Mouse (Mus musculus) megakaryocyte, embryonic 14.5 days (primary cell): Measurements from ENCODE around the gene Sema3e. TPM values are rescaled to one million over a fixed set of nuclear protein-coding genes. Genes with fewer than 3 reads are reported as not detected.

Experiments used
- H3K27me3 ChIP-seq: replicated peaks from 2 replicates; pipeline ENCODE3; 2012; ENCODE audit warnings: inconsistent platforms
- H3K36me3 ChIP-seq: replicated peaks from 2 replicates; pipeline ENCODE3; 2012; ENCODE audit warnings: low read length, inconsistent platforms, mixed read lengths
- H3K4me1 ChIP-seq: 2 replicates; pipeline ENCODE4 v1.6.1; 2012; ENCODE audit warnings: inconsistent platforms
- H3K4me3 ChIP-seq: replicated peaks from 2 replicates; pipeline ENCODE3; 2012; ENCODE audit warnings: moderate library complexity, mild to moderate bottlenecking, inconsistent platforms
- H3K9me3 ChIP-seq: 2 replicates; pipeline ENCODE4 v1.6.1; 2012; ENCODE audit warnings: inconsistent platforms
- FLI1 ChIP-seq: IDR thresholded peaks from 2 replicates; pipeline ENCODE4 v1.6.1; 2012; ENCODE audit warnings: low read length, inconsistent platforms, mixed read lengths
- GATA1 ChIP-seq: IDR thresholded peaks from 3 replicates; pipeline ENCODE4 v1.6.1; 2012; ENCODE audit warnings: mixed read lengths, low read length, inconsistent platforms, borderline replicate concordance
- polyA plus RNA-seq: library from polyadenylated mRNA; stranded (reverse); fragments of >175 nt; gene quantifications from 2 replicates; pipeline ENCODE4 v1.2.3, GENCODE M21; 2012; ENCODE audit warnings: low replicate concordance; ENCODE audit not compliant: insufficient read depth

The Sema3e gene
- polyA plus RNA-seq, 1 experiment, result 0.04 TPM

DNA sequence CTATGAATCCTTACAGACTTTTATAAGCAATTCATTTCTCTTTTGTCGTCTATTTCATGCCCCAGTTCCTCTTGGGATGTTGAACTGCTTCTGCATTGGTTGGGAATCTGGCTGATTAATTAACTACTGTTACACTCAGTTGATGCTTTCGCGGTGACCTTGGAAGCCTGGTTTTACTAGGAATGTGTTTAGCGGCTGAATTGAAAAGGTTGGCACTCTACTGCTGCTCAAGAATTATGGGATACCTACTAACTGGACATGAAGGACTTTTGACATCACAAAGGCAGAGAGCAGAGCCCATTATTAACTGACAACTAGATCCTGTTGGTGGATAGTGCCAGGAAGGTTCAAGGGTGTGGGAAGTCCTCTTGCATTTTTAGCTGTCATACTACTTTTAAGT lies 83.9 kb downstream of the Sema3e start:
- Histone ChIP-seq H3K36me3 (no peaks in the 10 kb centered on the region), H3K9me3 (0 out of 2 replicates have a peak, but pooled peaks cover 3% of the 10 kb centered on the region), H3K27me3 (no peaks in the 10 kb centered on the region), H3K4me1 (no peaks in the 10 kb centered on the region), H3K4me3 (no peak overlapping the region)
- TF ChIP-seq GATA1 (no peak), FLI1 (no peak)

DNA sequence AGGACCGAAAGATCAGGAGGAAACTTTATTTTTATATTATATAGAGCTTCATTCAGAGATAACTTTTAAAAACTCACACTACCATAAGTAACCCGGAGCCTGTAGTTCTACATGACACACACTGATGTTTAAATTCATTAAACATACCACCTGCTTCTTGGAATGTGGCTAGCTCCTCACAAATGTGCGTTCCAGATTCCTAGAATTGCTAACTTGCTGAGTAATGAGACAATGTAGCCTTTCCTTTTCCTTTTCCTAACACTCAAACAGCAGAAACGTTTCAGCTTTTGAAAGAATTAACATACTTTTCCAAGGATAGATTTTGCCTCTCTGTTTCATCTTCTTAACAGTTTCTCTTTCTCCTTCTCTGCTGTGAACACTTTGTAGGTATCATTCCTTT lies 86.3 kb downstream of the Sema3e start:
- TF ChIP-seq GATA1 (no peak), FLI1 (no peak)
- Histone ChIP-seq H3K36me3 (no peaks in the 10 kb centered on the region), H3K4me1 (no peaks in the 10 kb centered on the region), H3K27me3 (no peaks in the 10 kb centered on the region), H3K9me3 (0 out of 2 replicates have a peak, but pooled peaks cover 3% of the 10 kb centered on the region), H3K4me3 (no peak overlapping the region)

DNA sequence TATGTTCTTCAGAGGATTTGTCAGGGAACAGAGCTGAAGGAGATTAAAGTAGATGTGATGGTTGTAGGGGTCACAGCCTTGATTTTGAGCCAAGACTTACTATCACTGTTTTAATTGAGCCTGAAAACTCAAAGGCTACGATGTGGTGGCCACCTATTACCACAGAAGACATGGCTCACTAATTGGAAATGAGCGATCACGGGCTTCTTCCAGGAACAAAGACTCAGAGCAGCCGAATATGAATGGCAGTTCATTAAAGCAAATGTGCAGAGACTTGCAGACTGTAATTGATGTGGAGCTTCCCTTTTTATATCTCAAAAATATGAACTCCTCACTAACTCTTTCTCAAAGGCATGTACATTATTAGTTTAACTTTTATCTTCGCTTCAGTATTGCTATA lies 96.8 kb downstream of the Sema3e start:
- Histone ChIP-seq H3K4me1 (no peaks in the 10 kb centered on the region), H3K9me3 (0 out of 2 replicates have a peak, but pooled peaks cover 3% of the 10 kb centered on the region), H3K36me3 (no peaks in the 10 kb centered on the region)

DNA sequence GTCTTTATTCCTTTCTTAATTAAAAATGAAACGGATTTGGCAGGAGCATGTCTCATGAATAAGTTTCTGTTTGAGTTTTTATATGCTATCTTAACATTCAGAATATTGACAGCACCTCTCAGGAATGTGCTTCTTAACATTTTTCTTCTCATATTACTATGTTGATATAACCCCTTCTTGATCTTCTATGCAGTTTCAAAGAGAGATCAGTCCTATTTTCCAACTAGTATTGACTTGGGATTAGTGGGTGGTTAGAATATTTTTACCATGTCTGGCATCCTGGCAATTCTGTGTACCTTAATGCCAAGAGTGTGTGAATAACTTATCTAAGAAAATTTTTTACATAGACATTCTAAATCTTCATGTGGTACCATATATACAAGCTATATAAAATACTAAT lies 101.5 kb downstream of the Sema3e start:
- H3K4me3 ChIP-seq, result no peak overlapping the region
- 0 out of 2 replicates have a peak, but pooled peaks cover 3% of the 10 kb centered on the region for H3K9me3 ChIP-seq
- H3K27me3 ChIP-seq, result no peaks in the 10 kb centered on the region
- no peaks in the 10 kb centered on the region for H3K4me1 ChIP-seq
- H3K36me3 ChIP-seq, result no peaks in the 10 kb centered on the region
- no peak for TF ChIP-seq GATA1
- TF ChIP-seq FLI1, result no peak

More for the DNA sequence above, 96.8 kb downstream of the Sema3e start:
- TF ChIP-seq GATA1 (no peak), FLI1 (no peak)
- no peak overlapping the region for H3K4me3 ChIP-seq
- H3K27me3 ChIP-seq, result no peaks in the 10 kb centered on the region

DNA sequence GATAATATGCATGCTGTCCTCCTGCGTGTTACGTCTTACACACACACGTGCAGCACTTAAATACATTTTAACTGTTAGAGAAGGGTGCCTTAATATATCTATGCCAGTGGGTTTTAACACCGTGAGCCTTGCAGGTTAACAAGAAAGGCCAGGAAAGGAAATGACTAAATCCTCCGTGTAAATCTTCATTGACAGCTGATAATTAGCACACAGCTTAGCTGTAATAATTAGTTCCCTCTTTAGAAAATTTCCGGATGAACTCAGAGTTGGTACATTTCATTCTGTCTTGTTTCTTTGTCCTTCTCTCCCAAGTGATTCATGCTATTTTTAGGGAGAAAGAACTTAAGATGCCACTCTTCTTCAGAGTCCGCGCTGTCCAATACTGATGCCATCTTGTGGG lies 110.9 kb downstream of the Sema3e start:
- Histone ChIP-seq H3K4me1 (no peaks in the 10 kb centered on the region), H3K4me3 (no peak overlapping the region), H3K9me3 (no peaks in the 10 kb centered on the region), H3K36me3 (no peaks in the 10 kb centered on the region), H3K27me3 (no peaks in the 10 kb centered on the region)
- no peak for TF ChIP-seq FLI1
- TF ChIP-seq GATA1, result no peak

- Histone ChIP-seq H3K4me1 (no peaks in the 10 kb centered on the region), H3K27me3 (no peaks in the 10 kb centered on the region), H3K4me3 (no peak overlapping the region), H3K36me3 (no peaks in the 10 kb centered on the region), H3K9me3 (no peaks in the 10 kb centered on the region)
- TF ChIP-seq FLI1 (no peak), GATA1 (no peak)
These were observed 113.6 kb downstream of the Sema3e start for GRCm38 (mm10) chr5:14138725-14139124.

DNA sequence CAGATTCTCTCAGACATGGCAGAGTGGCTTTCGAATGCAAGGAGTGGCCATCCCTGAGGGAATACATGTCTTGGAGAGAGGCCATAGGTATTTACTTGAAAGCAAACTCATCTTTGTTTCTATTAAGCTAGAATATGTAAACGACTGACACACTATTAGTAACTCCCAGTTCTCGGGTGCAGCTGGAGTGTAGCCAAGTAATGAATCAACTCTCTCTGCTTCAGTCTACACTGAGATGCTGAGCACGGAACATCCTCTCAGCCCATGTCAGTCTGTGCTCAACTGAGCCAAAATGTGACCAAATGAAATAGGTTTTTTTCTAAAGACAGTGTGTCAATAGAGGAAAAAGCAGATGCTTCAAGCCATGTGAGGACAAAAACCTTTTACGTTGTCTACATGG lies 137.5 kb downstream of the Sema3e start:
- no peaks in the 10 kb centered on the region for H3K9me3 ChIP-seq
- H3K4me1 ChIP-seq, result no peaks in the 10 kb centered on the region
- H3K36me3 ChIP-seq, result no peaks in the 10 kb centered on the region
- H3K4me3 ChIP-seq, result no peak overlapping the region
- TF ChIP-seq GATA1 (no peak), FLI1 (no peak)
- no peaks in the 10 kb centered on the region for H3K27me3 ChIP-seq

GRCm38 (mm10) chr5:14163280-14163679 lies 138.2 kb downstream of the Sema3e start:
- Histone ChIP-seq H3K4me1 (no peaks in the 10 kb centered on the region), H3K9me3 (no peaks in the 10 kb centered on the region), H3K27me3 (no peaks in the 10 kb centered on the region), H3K36me3 (no peaks in the 10 kb centered on the region), H3K4me3 (no peak overlapping the region)
- TF ChIP-seq FLI1 (no peak), GATA1 (no peak)

GRCm38 (mm10) chr5:14167776-14168175 lies 142.7 kb downstream of the Sema3e start:
- TF ChIP-seq GATA1 (no peak), FLI1 (no peak)
- Histone ChIP-seq H3K4me1 (no peaks in the 10 kb centered on the region), H3K36me3 (no peaks in the 10 kb centered on the region), H3K9me3 (no peaks in the 10 kb centered on the region), H3K27me3 (no peaks in the 10 kb centered on the region), H3K4me3 (no peak overlapping the region)

- Histone ChIP-seq H3K9me3 (no peaks in the 10 kb centered on the region), H3K4me3 (no peak overlapping the region), H3K4me1 (no peaks in the 10 kb centered on the region), H3K27me3 (no peaks in the 10 kb centered on the region), H3K36me3 (no peaks in the 10 kb centered on the region)
- no peak for TF ChIP-seq FLI1
These were observed 148.5 kb downstream of the Sema3e start for GRCm38 (mm10) chr5:14173355-14174183.

- no peaks in the 10 kb centered on the region for H3K4me1 ChIP-seq
- no peak for TF ChIP-seq FLI1
- no peak for TF ChIP-seq GATA1
- H3K36me3 ChIP-seq, result no peaks in the 10 kb centered on the region
- no peak overlapping the region for H3K4me3 ChIP-seq
- peaks cover 9% of the 10 kb centered on the region for H3K9me3 ChIP-seq
- no peaks in the 10 kb centered on the region for H3K27me3 ChIP-seq
These were observed 155.5 kb downstream of the Sema3e start for GRCm38 (mm10) chr5:14180571-14180970.
